Mouse (Mus musculus): ENCODE measurements around the gene Bcap31. TPM values are rescaled to one million over a fixed set of nuclear protein-coding genes. Genes with fewer than 3 reads are reported as not detected.

Bcap31 gene
- polyA plus RNA-seq, 1 experiment from 2014 or later, result 117 TPM

DNA sequence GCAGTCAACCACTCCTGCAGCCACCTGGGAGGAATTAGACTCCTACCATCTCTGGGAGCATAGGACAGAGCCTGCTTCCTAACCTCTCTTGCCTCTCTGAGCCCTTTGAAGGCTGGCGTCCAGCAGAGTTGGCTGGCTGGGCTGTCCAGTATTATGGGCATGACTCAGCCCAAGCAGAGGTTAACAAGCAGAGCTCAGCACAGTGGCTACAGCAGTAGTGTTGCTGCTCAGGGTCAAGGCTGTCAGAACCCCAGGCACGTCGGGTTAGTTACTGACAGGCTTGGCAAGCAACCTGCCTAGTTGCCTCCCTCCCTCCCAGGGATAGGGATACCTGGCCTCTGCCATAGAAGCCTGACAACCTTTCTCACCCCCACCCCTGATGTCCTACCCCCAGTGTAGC is 2.3 kb upstream of the Bcap31 start:
- H3K9me3 ChIP-seq, result no peaks in the 10 kb centered on the region
- H3K4me2 ChIP-seq, result peak overlapping the region; percentile 66
- H3K4me3 ChIP-seq (replicated peaks), result no peak overlapping the region
- H3K27me3 ChIP-seq, result no peaks in the 10 kb centered on the region
- ATAC-seq (ENCODE audit: low FRiP score), result no peak
- 54% methylated on average over 3 of the region's 3 CpGs for WGBS
- H3K27ac ChIP-seq, result no peak overlapping the region
- H3K9ac ChIP-seq, result peak overlapping the region; percentile 4; the same call in 1 of the 2 replicates
- no peaks in the 10 kb centered on the region; the same call in 1 of the 2 replicates for H3K36me3 ChIP-seq (replicated peaks)
- H3K4me1 ChIP-seq, result peaks cover 35% of the 10 kb centered on the region

- H3K4me3 ChIP-seq (replicated peaks), result peak overlapping the region; percentile 52; the same call in 1 of the 2 replicates
- 72% methylated on average over 11 of the region's 11 CpGs for WGBS
- no peak for ATAC-seq (ENCODE audit: low FRiP score)
- H3K9ac ChIP-seq, result no peak overlapping the region
- H3K4me2 ChIP-seq, result peak overlapping the region; percentile 66
- no peaks in the 10 kb centered on the region for H3K27me3 ChIP-seq
- H3K36me3 ChIP-seq (replicated peaks), result no peaks in the 10 kb centered on the region; the same call in 1 of the 2 replicates
- no peak overlapping the region for H3K27ac ChIP-seq
- peaks cover 35% of the 10 kb centered on the region for H3K4me1 ChIP-seq
- H3K9me3 ChIP-seq, result no peaks in the 10 kb centered on the region
Measured at GRCm38 (mm10) chrX:73717667-73718066, 1.7 kb upstream of the Bcap31 start.

DNA sequence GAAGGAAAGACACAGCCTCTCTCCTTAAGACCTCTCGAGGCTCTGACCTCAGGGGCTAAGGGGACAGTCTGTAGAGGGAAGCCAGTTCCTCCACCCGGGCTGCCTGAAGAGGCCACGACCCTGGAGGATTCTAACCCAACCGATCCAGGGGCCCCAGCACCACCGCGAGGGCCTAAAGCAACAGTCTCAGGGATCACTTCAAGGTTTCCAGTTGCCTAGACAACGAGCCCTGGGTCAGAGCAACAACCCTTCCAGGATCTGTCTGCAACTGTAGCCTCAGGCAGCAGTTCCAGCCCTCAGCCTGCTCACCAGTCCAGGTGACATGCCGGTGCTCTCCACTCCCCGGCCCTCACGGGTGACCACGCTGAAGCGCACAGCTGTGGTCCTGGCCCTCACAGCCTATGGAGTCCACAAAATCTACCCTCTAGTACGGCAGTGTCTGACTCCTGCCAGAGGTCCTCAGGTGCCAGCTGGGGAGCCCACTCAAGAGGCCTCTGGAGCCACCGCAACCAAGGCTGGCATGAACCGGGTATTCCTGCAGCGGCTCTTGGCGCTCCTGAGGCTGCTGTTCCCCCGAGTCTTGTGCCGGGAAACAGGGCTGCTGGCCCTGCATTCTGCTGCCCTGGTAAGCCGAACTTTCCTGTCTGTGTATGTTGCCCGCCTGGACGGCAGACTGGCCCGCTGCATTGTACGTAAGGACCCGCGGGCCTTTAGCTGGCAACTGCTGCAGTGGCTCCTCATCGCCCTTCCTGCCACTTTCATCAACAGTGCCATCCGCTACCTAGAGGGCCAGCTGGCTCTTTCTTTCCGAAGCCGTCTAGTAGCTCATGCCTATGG is 952 bp upstream of the Bcap31 start:
- no peaks in the 10 kb centered on the region for H3K9me3 ChIP-seq
- peaks cover 35% of the 10 kb centered on the region for H3K4me1 ChIP-seq
- peak; percentile 71 for ATAC-seq (ENCODE audit: low FRiP score)
- 30% methylated on average over 29 of the region's 30 CpGs for WGBS
- no peaks in the 10 kb centered on the region for H3K27me3 ChIP-seq
- H3K4me2 ChIP-seq, result peak overlapping the region; percentile 66
- H3K36me3 ChIP-seq (replicated peaks), result no peaks in the 10 kb centered on the region; the same call in 1 of the 2 replicates
- peak overlapping the region; percentile 45 for H3K9ac ChIP-seq
- peak overlapping the region; percentile 52 for H3K4me3 ChIP-seq (replicated peaks)
- peak overlapping the region; percentile 82; the same call in 1 of the 2 replicates for H3K27ac ChIP-seq

- ATAC-seq (ENCODE audit: low FRiP score), result no peak; the same call in none of the 2 replicates
Measured at GRCm38 (mm10) chrX:73715476-73716108, 383 bp downstream of the Bcap31 start.

GRCm38 (mm10) chrX:73700472-73700871 is 15.5 kb downstream of the Bcap31 start:
- Histone ChIP-seq H3K27me3 (no peaks in the 10 kb centered on the region), H3K4me2 (no peak overlapping the region), H3K4me1 (no peaks in the 10 kb centered on the region), H3K4me3 (replicated peaks) (no peak overlapping the region), H3K9me3 (no peaks in the 10 kb centered on the region), H3K36me3 (replicated peaks) (peaks cover 8% of the 10 kb centered on the region), H3K27ac (no peak overlapping the region), H3K9ac (no peak overlapping the region)
- ATAC-seq (ENCODE audit: low FRiP score), result no peak
- 83% methylated on average over 1 of the region's 1 CpGs for WGBS

More at GRCm38 (mm10) chrX:73715476-73716108, 383 bp downstream of the Bcap31 start:
- Histone ChIP-seq H3K4me3 (replicated peaks) (peak overlapping the region; percentile 52), H3K36me3 (replicated peaks) (peaks cover 5% of the 10 kb centered on the region), H3K4me2 (peak overlapping the region; percentile 66), H3K9me3 (no peaks in the 10 kb centered on the region), H3K4me1 (peaks cover 35% of the 10 kb centered on the region), H3K27me3 (no peaks in the 10 kb centered on the region), H3K27ac (peak overlapping the region; percentile 82), H3K9ac (peak overlapping the region; percentile 54)
- WGBS, result 28% methylated on average over 20 of the region's 21 CpGs

- peaks cover 11% of the 10 kb centered on the region for H3K36me3 ChIP-seq (replicated peaks)
- no peak overlapping the region for H3K4me2 ChIP-seq
- H3K4me1 ChIP-seq, result no peaks in the 10 kb centered on the region
- no peak overlapping the region for H3K27ac ChIP-seq
- 81% methylated on average over 5 of the region's 5 CpGs for WGBS
- H3K4me3 ChIP-seq (replicated peaks), result no peak overlapping the region
- H3K9ac ChIP-seq, result no peak overlapping the region
- ATAC-seq (ENCODE audit: low FRiP score), result no peak
- H3K9me3 ChIP-seq, result no peaks in the 10 kb centered on the region
- no peaks in the 10 kb centered on the region for H3K27me3 ChIP-seq
Measured at GRCm38 (mm10) chrX:73690917-73691629, 24.9 kb downstream of the Bcap31 start.

DNA sequence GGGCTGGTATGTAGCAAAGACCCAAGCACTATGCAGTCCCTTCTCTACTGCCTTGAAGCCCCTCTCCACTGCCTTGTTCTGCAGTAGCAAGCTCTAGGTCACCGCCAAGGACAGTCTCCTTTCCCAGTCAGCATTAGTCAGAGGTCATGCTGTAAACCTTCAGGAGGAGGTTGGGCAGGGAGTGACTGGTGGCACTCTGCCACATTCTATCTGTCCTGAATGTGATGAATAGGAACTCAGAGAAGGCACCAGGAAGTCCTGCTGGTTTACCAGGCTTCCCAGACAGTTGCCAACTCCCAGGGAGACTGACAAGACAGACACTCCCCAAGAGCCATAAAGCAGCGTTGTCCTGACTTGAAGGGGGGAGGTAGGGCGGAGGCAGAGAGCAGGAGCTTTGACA is 30.3 kb downstream of the Bcap31 start:
- Histone ChIP-seq H3K4me3 (replicated peaks) (no peak overlapping the region), H3K9ac (no peak overlapping the region), H3K9me3 (no peaks in the 10 kb centered on the region), H3K4me1 (no peaks in the 10 kb centered on the region), H3K27ac (no peak overlapping the region), H3K36me3 (replicated peaks) (peaks cover 30% of the 10 kb centered on the region), H3K27me3 (no peaks in the 10 kb centered on the region), H3K4me2 (no peak overlapping the region)
- 87% methylated on average over 3 of the region's 3 CpGs for WGBS
- no peak for ATAC-seq (ENCODE audit: low FRiP score)

DNA sequence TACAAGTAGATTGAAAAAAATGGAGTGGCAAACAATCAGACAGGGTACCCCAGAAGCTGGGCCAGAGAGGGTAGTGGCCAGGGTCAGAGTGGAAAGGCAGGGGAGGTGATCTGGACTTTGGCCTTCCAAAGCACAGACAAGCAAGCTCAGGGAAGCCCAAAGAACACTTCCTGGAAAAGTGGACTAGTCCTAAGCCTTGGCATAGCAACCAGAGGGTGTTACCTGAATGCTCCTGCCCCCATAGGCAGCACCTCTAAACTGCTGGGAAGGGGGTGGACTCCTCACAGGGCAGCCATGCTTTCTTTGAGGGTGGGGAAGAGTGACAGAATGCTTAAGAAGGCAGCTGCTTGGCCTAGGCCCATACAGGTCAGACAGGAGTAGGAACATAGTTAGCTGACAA is 31.0 kb downstream of the Bcap31 start:
- H3K9me3 ChIP-seq, result no peaks in the 10 kb centered on the region
- H3K4me3 ChIP-seq (replicated peaks), result no peak overlapping the region
- peaks cover 35% of the 10 kb centered on the region for H3K36me3 ChIP-seq (replicated peaks)
- H3K4me2 ChIP-seq, result no peak overlapping the region
- H3K27ac ChIP-seq, result no peak overlapping the region
- ATAC-seq (ENCODE audit: low FRiP score), result no peak
- no peaks in the 10 kb centered on the region for H3K4me1 ChIP-seq
- no peaks in the 10 kb centered on the region for H3K27me3 ChIP-seq
- H3K9ac ChIP-seq, result no peak overlapping the region

GRCm38 (mm10) chrX:73684156-73684555 is 31.8 kb downstream of the Bcap31 start:
- no peak overlapping the region for H3K27ac ChIP-seq
- H3K4me2 ChIP-seq, result no peak overlapping the region
- H3K9ac ChIP-seq, result no peak overlapping the region
- H3K4me1 ChIP-seq, result no peaks in the 10 kb centered on the region
- no peaks in the 10 kb centered on the region for H3K9me3 ChIP-seq
- peaks cover 43% of the 10 kb centered on the region for H3K36me3 ChIP-seq (replicated peaks)
- no peak overlapping the region for H3K4me3 ChIP-seq (replicated peaks)
- 90% methylated on average over 2 of the region's 2 CpGs for WGBS
- no peaks in the 10 kb centered on the region for H3K27me3 ChIP-seq
- no peak for ATAC-seq (ENCODE audit: low FRiP score)

- Histone ChIP-seq H3K27me3 (no peaks in the 10 kb centered on the region), H3K36me3 (replicated peaks) (peaks cover 40% of the 10 kb centered on the region), H3K4me1 (peaks cover 17% of the 10 kb centered on the region), H3K4me3 (replicated peaks) (no peak overlapping the region), H3K9ac (no peak overlapping the region), H3K27ac (no peak overlapping the region), H3K4me2 (no peak overlapping the region), H3K9me3 (no peaks in the 10 kb centered on the region)
- ATAC-seq (ENCODE audit: low FRiP score), result no peak
- 97% methylated on average over 4 of the region's 4 CpGs for whole genome bisulfite sequencing
Measured at GRCm38 (mm10) chrX:73676668-73677067, 39.3 kb downstream of the Bcap31 start.

GRCm38 (mm10) chrX:73675231-73675630 is 40.7 kb downstream of the Bcap31 start:
- no peaks in the 10 kb centered on the region for H3K9me3 ChIP-seq
- H3K4me2 ChIP-seq, result peak overlapping the region; percentile 63
- H3K9ac ChIP-seq, result no peak overlapping the region
- ATAC-seq (ENCODE audit: low FRiP score), result no peak
- peak overlapping the region; percentile 63 for H3K4me3 ChIP-seq (replicated peaks)
- H3K27me3 ChIP-seq, result no peaks in the 10 kb centered on the region
- WGBS, result 71% methylated on average over 2 of the region's 2 CpGs
- H3K4me1 ChIP-seq, result peaks cover 17% of the 10 kb centered on the region
- H3K27ac ChIP-seq, result no peak overlapping the region
- peaks cover 28% of the 10 kb centered on the region for H3K36me3 ChIP-seq (replicated peaks)

Measured in forebrain, embryonic 12.5 days (tissue).